Mouse (Mus musculus): ENCODE data around the gene Tmem143. TPM values are rescaled to one million over a fixed set of nuclear protein-coding genes. Genes with fewer than 3 reads are reported as not detected.

The Tmem143 gene
- polyA plus RNA-seq, 1 experiment from 2014 or later: 8.1 TPM

DNA sequence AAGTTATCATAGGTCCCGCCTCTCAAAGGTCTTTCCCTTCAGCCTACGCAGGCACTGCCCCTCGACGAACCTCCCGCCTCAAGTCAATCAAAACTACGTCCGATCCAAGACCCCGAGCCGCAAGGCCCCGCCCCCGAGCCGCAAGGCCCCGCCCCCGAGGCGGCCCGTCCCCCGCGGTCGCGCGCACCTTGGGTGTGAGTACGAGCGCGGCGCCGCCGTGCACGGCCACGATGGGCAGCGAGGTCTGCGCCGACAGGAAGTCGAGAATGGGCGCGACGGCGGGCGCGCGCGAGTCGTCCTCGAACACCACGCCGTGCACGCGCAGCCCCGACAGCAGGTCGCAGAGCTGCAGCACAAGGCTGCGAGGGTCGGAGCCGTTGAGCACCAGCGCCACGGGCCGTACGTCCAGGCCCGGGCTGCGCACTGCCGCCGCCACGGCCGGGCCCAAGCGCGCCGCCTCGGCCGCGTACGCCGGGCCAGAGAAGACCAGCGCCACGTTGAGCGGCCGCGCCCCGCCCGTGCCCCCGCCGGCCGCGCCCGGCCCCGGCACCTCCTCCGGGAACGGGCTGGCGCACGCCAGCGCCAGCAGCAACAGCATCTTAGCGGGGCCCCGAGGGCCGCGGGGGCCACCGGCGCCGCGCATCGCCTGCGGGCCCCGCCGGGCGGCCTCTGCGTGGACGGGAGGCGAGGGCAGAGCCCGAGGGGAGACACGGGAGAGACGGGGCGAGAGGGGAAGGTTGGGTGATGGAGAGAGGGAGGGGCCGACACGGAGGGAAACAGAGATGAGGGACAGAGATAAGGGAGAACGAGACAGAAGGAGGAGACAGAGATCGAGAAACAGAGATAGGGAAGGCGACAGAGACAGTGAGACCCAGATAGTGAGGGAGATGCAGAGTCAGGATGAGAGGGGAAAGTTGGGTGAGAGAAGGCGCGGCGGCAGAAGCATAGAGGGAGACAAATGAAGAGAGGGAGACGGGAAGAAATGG lies 30.5 kb upstream of the Tmem143 start:
- Histone ChIP-seq H3K4me2 (ENCODE audit: low read depth, low read length) (peak overlapping the region; percentile 91), H3K9ac (ENCODE audit: low read depth, low read length) (peak overlapping the region; percentile 87), H3K27ac (ENCODE audit: low read length) (peak overlapping the region; percentile 82), H3K9me3 (ENCODE audit: control insufficient read depth, low read length) (no peaks in the 10 kb centered on the region), H3K36me3 (ENCODE audit: control insufficient read depth, insufficient read depth, low read length) (no peaks in the 10 kb centered on the region), H3K4me3 (ENCODE audit: low read length) (peak overlapping the region; percentile 76), H3K4me1 (ENCODE audit: control insufficient read depth, insufficient read depth, low read length) (peaks cover 44% of the 10 kb centered on the region), H3K27me3 (replicated peaks; ENCODE audit: control insufficient read depth, insufficient read depth, low read length) (peaks cover 23% of the 10 kb centered on the region)
- 1% methylated on average over 108 of the region's 117 CpGs for whole genome bisulfite sequencing
- peak; percentile 80 for ATAC-seq

- 37% methylated on average over 2 of the region's 2 CpGs for WGBS
- Histone ChIP-seq H3K27me3 (replicated peaks; ENCODE audit: control insufficient read depth, insufficient read depth, low read length) (peaks cover 26% of the 10 kb centered on the region), H3K4me2 (ENCODE audit: low read depth, low read length) (peak overlapping the region; percentile 20; the same call in 1 of the 2 replicates), H3K4me1 (ENCODE audit: control insufficient read depth, insufficient read depth, low read length) (peaks cover 44% of the 10 kb centered on the region), H3K9ac (ENCODE audit: low read depth, low read length) (no peak overlapping the region), H3K36me3 (ENCODE audit: control insufficient read depth, insufficient read depth, low read length) (no peaks in the 10 kb centered on the region), H3K9me3 (ENCODE audit: control insufficient read depth, low read length) (no peaks in the 10 kb centered on the region), H3K4me3 (ENCODE audit: low read length) (no peak overlapping the region), H3K27ac (ENCODE audit: low read length) (peak overlapping the region; percentile 59; the same call in 1 of the 2 replicates)
- ATAC-seq: no peak
Measured at GRCm38 (mm10) chr7:45867871-45868270, 28.9 kb upstream of the Tmem143 start.

DNA sequence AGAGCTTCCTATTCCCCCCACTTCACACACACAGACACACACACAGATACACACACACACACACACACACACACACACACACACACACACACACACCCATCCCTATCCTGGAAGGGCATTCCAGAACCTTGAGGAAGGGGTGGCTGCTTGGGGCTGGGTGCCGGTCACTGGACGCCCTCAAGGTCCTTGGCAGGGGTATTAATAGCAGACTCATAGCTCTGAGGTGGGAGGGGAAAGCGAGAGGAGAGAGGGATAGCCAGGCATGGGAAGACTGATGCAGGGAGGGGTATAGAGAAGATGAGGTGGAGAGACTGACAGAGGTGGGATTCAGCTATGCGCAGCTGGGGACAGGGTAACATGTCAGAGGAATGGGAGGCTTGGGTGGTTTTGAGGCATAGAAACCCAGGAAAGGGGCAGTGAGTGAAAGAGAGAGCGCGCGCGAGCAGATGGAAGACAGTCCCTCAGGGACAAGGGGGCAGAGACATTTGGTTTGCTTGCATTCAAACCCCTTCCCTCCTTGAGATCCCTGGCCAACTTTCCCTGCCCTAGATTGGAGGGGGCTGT lies 27.6 kb upstream of the Tmem143 start:
- no peak overlapping the region; the same call in 1 of the 2 replicates for H3K4me3 ChIP-seq (ENCODE audit: low read length)
- H3K27me3 ChIP-seq (replicated peaks; ENCODE audit: control insufficient read depth, insufficient read depth, low read length): peaks cover 26% of the 10 kb centered on the region
- no peak overlapping the region for H3K27ac ChIP-seq (ENCODE audit: low read length)
- 19% methylated on average over 8 of the region's 8 CpGs for WGBS
- no peaks in the 10 kb centered on the region for H3K36me3 ChIP-seq (ENCODE audit: control insufficient read depth, insufficient read depth, low read length)
- H3K4me2 ChIP-seq (ENCODE audit: low read depth, low read length): peak overlapping the region; percentile 62
- H3K9ac ChIP-seq (ENCODE audit: low read depth, low read length): peak overlapping the region; percentile 63
- no peak for ATAC-seq
- no peaks in the 10 kb centered on the region for H3K9me3 ChIP-seq (ENCODE audit: control insufficient read depth, low read length)
- peaks cover 50% of the 10 kb centered on the region for H3K4me1 ChIP-seq (ENCODE audit: control insufficient read depth, insufficient read depth, low read length)

DNA sequence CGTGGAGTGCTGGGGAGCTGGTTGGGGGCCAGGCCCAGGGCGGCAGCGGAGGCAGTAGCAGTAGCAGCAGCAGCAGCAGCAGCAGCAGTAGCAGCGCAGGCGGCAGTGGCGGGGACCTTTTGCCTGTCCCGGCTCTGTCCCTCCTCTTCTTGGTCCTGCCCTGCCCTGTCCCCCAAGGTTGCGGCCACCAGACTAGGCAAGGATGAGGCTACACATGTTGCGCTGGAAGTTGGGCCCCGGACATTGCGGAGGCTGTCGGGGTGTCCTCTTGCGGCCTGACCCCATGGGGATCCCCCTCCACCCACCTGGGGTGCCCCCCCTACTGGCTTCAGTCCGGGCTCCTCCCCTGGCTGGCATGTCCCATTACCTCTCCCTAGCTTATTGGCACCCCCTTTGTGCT lies 27.0 kb upstream of the Tmem143 start:
- H3K4me3 ChIP-seq (ENCODE audit: low read length): peak overlapping the region; percentile 13
- no peaks in the 10 kb centered on the region for H3K36me3 ChIP-seq (ENCODE audit: control insufficient read depth, insufficient read depth, low read length)
- no peak overlapping the region for H3K27ac ChIP-seq (ENCODE audit: low read length)
- peak overlapping the region; percentile 62 for H3K4me2 ChIP-seq (ENCODE audit: low read depth, low read length)
- peak overlapping the region; percentile 63 for H3K9ac ChIP-seq (ENCODE audit: low read depth, low read length)
- H3K9me3 ChIP-seq (ENCODE audit: control insufficient read depth, low read length): no peaks in the 10 kb centered on the region
- WGBS: 5% methylated on average over 14 of the region's 14 CpGs
- H3K4me1 ChIP-seq (ENCODE audit: control insufficient read depth, insufficient read depth, low read length): peaks cover 56% of the 10 kb centered on the region
- ATAC-seq: no peak
- peaks cover 26% of the 10 kb centered on the region for H3K27me3 ChIP-seq (replicated peaks; ENCODE audit: control insufficient read depth, insufficient read depth, low read length)

GRCm38 (mm10) chr7:45870282-45871058 lies 26.3 kb upstream of the Tmem143 start:
- no peak for ATAC-seq
- Histone ChIP-seq H3K36me3 (ENCODE audit: control insufficient read depth, insufficient read depth, low read length) (peaks cover under 1% of the 10 kb centered on the region; the same call in 1 of the 2 replicates), H3K27me3 (replicated peaks; ENCODE audit: control insufficient read depth, insufficient read depth, low read length) (peaks cover 26% of the 10 kb centered on the region), H3K4me1 (ENCODE audit: control insufficient read depth, insufficient read depth, low read length) (peaks cover 61% of the 10 kb centered on the region), H3K4me3 (ENCODE audit: low read length) (peak overlapping the region; percentile 35), H3K9ac (ENCODE audit: low read depth, low read length) (peak overlapping the region; percentile 63), H3K27ac (ENCODE audit: low read length) (no peak overlapping the region), H3K9me3 (ENCODE audit: control insufficient read depth, low read length) (no peaks in the 10 kb centered on the region), H3K4me2 (ENCODE audit: low read depth, low read length) (peak overlapping the region; percentile 62)
- WGBS: 2% methylated on average over 30 of the region's 30 CpGs

- Histone ChIP-seq H3K4me3 (ENCODE audit: low read length) (peak within 1 kb of the TSS; percentile 68), H3K4me1 (ENCODE audit: control insufficient read depth, insufficient read depth, low read length) (peaks cover 48% of the 10 kb centered on the region), H3K27ac (ENCODE audit: low read length) (peak within 1 kb of the TSS; percentile 97), H3K36me3 (ENCODE audit: control insufficient read depth, insufficient read depth, low read length) (peaks cover 8% of the 10 kb centered on the region), H3K9me3 (ENCODE audit: control insufficient read depth, low read length) (no peaks in the 10 kb centered on the region), H3K27me3 (replicated peaks; ENCODE audit: control insufficient read depth, insufficient read depth, low read length) (peaks cover 26% of the 10 kb centered on the region), H3K4me2 (ENCODE audit: low read depth, low read length) (peak within 1 kb of the TSS; percentile 71), H3K9ac (ENCODE audit: low read depth, low read length) (peak within 1 kb of the TSS; percentile 98)
- under 1% methylated on average over 18 of the region's 18 CpGs for WGBS
- ATAC-seq: peak; percentile 75
Measured at GRCm38 (mm10) chr7:45872624-45873023, 24.1 kb upstream of the Tmem143 start, which contains the start of gene Kdelr1. Kdelr1 (plus strand) TSS chr7:45872772.

DNA sequence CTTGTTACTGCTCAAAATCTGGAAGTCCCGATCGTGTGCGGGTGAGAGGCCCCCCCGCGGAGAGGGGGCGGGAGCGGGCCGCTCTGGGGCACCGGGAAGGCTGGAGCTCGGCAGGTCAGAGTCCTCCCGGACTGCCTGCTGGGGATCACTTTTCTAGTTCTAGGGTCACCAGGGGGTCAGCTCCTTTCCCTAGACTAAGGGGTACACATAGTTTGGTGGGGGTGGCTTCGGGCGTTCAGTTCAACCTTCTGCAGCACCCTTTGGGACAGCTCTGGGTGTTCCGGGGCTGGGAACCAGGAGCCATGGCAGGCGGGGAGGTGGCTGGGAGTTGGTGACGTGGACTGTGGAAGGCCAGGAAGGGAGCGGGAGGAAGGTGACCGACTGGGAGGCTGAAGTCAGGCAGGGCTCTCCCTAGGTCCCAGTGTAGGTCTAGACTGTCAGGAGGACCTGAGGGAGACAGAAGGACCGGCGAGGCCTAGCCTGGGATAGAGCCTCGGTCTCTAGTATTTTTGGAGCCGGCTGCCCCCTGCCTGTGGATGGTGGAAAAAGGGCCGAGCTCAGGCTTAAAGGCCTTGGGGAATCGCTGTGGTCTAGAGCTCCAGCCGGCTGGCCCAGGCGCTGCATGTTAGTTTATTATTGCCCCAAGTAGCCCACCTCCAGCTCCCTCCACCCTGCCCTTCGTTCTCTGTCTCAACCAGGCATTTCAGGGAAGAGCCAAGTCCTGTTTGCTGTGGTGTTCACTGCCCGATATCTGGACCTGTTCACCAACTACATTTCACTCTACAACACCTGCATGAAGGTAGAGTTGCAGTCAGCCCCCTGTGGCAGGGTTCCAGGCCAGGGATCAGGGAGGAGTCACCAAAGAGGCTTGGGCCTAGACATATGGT lies 23.4 kb upstream of the Tmem143 start:
- H3K4me3 ChIP-seq (ENCODE audit: low read length): peak overlapping the region; percentile 68
- WGBS: 1% methylated on average over 27 of the region's 28 CpGs
- peak; percentile 66 for ATAC-seq
- H3K9ac ChIP-seq (ENCODE audit: low read depth, low read length): peak overlapping the region; percentile 98
- H3K27ac ChIP-seq (ENCODE audit: low read length): peak overlapping the region; percentile 97
- H3K36me3 ChIP-seq (ENCODE audit: control insufficient read depth, insufficient read depth, low read length): peaks cover 8% of the 10 kb centered on the region
- H3K4me1 ChIP-seq (ENCODE audit: control insufficient read depth, insufficient read depth, low read length): peaks cover 42% of the 10 kb centered on the region
- H3K4me2 ChIP-seq (ENCODE audit: low read depth, low read length): peak overlapping the region; percentile 71
- peaks cover 21% of the 10 kb centered on the region for H3K27me3 ChIP-seq (replicated peaks; ENCODE audit: control insufficient read depth, insufficient read depth, low read length)
- no peaks in the 10 kb centered on the region for H3K9me3 ChIP-seq (ENCODE audit: control insufficient read depth, low read length)

DNA sequence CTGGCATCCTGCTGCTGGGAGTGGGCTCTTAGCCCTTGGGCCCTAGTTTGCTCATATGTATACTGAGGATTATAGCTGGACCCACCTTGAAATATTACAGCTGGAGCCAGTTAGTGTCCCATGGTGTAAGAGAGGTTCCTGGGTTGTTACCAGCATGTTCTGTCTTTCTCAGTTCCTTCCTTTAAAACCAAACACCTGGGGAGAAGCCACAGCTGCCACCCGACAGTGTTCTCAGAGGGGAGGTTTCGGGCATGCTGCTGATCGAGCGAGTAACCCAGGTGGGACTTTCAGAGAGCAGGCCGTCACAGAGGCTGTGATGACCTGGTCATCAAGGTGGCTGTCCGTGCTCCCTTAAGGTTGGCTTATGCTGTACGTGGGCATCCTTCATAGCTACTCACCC lies 19.8 kb upstream of the Tmem143 start:
- no peak overlapping the region for H3K4me3 ChIP-seq (ENCODE audit: low read length)
- H3K27ac ChIP-seq (ENCODE audit: low read length): no peak overlapping the region
- H3K4me2 ChIP-seq (ENCODE audit: low read depth, low read length): no peak overlapping the region
- H3K9ac ChIP-seq (ENCODE audit: low read depth, low read length): no peak overlapping the region
- H3K9me3 ChIP-seq (ENCODE audit: control insufficient read depth, low read length): no peaks in the 10 kb centered on the region
- no peaks in the 10 kb centered on the region for H3K27me3 ChIP-seq (replicated peaks; ENCODE audit: control insufficient read depth, insufficient read depth, low read length)
- 97% methylated on average over 7 of the region's 7 CpGs for WGBS
- H3K36me3 ChIP-seq (ENCODE audit: control insufficient read depth, insufficient read depth, low read length): peaks cover 33% of the 10 kb centered on the region
- no peak for ATAC-seq
- H3K4me1 ChIP-seq (ENCODE audit: control insufficient read depth, insufficient read depth, low read length): peaks cover 17% of the 10 kb centered on the region
